Mouse (Mus musculus): Measurements from ENCODE around the gene Gm6096.

Gm6096 gene

DNA sequence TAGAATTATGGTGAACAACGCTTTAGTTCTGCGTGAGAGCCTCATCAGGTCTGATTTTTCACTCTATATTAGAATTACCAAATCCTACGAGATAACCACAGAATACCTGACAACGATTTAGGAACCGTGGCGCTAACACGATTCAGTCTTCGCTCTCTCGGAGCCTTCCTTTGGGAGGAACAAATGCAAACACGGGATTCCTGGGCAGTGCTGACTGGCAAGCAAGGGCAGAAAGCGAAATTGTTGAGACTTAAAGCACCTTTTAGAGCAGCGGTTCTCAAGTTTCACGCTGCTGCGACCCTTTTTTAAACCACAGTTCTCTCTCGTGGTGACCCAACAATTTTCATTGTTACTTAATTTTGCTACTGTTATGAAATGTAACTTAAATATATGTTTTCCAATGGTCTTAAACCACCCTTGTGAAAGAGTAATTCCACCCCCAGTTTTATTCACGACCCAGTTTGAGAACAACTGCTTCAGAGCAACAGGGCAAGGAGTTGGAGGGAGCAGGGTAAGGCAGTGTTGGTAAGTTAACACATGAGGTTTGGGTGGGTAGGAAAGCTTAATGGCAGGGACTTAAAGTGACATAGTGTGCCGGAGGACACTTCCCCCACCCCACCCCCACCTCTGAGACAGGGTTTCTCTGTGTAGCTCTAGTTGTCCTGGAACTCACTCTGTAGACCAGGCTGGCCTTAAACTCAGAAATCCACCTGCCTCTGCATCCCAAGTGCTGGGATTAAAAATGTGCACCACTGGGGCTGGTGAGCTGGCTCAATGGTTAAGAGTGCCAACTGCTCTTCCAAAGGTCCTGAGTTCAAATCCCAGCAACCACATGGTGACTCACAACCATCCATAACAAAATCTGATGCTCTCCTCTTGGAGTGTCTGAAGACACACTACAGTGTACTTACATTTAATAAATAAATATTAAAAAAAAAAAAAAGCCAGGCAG is 16.0 kb upstream of the Gm6096 start:
- DNase-seq (ENCODE audit: low spot score) = no peak

DNA sequence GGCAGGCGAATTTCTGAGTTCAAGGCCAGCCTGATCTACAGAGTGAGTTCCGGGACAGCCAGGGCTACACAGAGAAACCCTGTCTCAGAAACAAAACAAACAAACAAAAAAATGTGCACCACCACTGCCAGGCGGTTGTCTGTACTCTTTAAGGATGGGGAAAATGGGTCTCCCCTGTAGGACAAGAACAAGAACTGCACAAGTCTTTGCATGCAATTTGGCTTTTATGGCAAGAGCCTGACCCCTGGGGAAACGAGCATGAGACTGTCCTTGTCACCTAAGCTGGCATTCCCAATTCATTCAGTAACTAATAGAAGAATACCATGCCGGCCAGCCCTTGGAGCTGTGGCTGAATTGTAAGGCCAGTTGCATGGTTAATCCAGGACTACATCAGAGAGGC is 15.2 kb upstream of the Gm6096 start:
- no peak for DNase-seq (ENCODE audit: low spot score)

DNA sequence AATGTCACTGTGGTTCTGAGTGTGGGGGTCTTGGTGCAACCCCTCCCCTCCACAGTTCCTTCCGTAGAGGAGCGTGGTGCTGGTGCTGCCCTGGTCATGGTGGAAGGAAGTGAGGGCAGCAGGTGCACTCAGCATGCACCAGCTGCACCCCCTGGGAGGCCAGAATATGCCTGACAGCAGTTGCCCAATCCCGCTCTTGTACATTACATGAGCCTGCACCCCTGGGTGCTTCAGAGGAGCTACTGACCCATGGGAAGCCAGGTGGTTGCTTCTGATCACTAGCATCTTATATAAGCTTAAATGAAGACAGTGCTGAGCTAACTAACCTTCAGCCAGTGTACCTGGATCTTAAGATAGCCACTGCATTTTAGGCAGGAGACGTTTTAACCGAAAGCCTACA is 12.8 kb upstream of the Gm6096 start:
- no peak for DNase-seq (ENCODE audit: low spot score)

DNA sequence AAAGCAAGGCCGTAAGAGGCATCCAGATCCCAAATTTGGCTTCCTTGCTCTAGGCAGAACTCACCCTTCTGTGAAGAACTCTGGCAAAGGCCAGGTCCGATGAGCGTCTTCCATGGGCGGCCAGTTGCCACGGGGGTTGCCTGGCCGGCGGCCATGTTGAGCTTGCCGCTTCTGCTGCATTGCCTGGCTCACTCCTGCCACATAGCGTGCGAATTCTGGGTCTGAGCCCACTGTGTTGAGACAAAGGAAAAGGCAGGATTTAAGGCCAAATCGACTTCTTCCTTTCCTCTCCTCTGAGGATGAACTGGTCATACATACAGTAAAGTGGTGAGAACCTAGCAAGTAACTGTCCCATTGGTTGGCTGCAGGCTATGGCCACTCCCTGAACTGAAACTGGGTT is 8.7 kb upstream of the Gm6096 start:
- peak; percentile 56 for DNase-seq (ENCODE audit: low spot score)

DNA sequence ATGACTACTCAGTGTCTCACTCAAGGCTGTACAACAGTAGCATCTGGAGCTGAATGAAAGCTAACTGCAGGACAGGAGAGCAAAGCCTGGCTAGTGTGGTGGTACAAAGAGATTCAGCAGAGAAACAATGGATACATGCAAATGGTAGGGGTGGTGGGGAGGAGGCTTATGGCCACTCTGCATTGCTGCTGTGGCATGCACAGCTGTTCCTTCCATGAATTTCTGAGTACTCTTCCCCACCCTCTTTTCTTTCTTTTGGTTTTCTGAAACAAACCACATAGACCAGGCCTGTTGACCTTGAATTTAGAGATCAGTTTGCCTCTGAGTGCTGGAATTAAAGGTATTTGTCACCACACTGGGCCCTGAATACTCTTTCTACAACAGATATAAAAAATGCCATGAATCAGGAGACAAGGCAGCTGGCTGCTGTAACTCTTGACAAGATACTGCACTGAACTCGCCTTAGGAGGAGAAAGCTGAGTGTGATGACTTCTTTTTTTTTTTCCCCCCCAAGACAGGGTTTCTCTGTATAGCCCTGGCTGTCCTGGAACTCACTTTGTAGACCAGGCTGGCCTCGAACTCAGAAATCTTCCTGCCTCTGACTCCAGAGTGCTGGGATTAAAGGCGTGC is 3.9 kb upstream of the Gm6096 start:
- DNase-seq (ENCODE audit: low spot score) = no peak

DNA sequence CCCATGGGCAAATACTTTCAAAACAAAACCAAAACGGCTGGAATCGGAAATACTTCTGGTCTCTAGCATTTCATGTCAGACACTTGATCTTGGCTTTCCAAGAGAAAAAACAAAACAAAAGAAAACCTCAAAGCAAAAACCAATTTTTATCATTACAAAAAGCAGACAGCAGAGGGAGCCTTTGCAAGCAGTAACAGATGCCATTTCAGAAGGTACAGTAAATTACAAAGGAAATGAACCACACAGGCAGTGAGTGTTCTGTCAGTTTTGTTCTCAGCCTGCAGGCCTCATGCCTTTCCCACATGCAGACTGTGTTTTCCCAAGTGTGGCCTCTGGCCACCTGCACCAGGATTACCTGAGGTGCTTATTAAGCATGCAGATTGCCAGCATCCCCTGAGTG is 1.2 kb downstream of the Gm6096 start:
- no peak for DNase-seq (ENCODE audit: low spot score)

DNA sequence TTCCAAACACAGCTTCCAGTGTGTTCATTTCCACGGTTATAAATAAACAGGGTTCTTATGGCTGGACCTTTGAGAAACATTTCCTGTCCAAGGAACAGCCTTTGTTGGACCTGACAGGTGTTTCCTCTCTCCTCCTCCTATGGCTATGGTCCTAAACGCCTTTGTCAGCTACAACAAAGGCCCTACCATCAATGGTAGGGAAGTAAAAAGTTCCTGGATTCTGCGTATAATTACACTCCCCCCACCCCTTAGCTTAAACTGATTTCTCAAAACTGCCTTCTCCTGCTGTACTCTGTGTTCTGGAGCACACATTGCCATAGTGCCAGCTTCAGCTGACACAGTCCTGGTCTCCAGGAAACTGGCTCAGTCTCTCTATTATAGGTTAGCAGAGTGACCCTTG is 4.3 kb downstream of the Gm6096 start:
- no peak for DNase-seq (ENCODE audit: low spot score)

DNA sequence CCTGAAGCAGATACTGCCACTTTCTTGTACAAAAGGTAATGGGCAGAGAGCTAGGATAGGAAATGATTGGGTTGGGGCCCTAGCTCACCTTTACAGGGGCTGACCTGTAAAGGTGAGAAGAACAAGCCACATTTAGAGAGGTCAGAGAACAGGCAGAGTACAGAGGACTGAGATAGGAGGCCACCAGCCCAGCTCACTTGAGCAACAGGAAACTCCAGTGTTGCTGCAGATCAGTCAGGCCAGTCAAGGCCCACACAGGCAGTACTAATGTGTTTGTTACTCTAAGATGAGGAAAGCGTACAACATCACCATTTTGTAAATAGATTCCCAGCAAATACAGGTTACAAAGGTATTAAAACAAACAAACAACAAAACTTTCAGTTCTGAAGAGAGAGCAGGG is 5.1 kb downstream of the Gm6096 start:
- DNase-seq (ENCODE audit: low spot score) = no peak

DNA sequence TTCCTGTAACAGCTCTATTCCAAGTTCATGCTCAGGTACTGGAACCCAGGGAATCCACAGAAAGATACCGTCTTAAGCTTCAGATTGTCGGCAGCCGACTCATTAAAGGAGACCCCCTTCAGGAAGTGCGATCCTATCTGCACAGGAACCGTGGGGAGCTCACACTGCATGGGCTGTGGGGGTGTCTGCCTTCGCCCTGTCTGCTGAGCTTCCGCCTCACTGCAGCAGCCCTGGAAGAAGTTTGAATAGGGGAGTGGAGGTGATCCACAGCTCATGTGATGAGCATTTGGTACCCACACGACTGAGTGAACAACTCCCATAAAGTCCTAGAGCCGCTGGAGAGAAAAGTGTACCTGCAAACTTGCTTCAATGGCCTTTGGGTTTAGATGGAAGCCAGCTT is 6.4 kb downstream of the Gm6096 start:
- no peak for DNase-seq (ENCODE audit: low spot score)

DNA sequence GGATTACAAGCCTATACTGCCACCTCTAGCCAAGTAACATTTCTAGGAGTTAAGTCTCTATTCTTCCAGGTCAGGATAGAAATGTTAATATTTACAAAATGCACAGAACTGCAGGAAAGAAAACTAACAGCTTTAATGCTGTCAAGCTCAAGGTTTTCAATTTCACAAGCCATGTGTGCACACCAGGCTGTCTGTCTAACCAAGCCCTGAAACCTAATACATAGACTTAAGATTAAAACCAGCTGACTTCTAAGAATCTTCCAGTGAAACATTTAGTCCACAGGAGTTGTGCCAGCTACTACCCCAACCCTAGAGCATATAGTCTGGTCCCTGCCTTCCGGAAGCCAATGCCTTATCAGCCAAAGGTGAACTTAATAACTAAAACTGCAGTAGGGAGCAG is 7.6 kb downstream of the Gm6096 start:
- no peak for DNase-seq (ENCODE audit: low spot score)

DNA sequence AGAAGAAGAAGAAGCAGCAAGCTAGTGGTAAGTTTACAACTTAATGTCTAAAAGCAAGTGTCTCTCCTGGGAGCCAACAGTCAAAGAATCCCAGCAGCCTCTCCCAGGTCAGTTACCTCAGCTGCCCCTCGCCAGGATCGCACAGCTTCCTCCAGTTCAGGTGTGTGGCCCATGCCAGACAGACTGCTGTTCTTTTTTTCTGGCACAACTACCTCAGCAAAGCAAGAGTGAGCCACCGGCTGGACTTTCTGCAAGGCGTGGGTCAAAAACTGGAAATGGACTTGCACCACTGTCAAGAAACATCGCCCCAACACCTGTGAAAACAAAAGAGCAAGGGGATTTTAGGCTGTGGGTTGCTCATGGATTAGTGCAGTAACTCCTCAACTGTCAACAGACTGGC is 12.6 kb downstream of the Gm6096 start:
- DNase-seq (ENCODE audit: low spot score) = no peak

DNA sequence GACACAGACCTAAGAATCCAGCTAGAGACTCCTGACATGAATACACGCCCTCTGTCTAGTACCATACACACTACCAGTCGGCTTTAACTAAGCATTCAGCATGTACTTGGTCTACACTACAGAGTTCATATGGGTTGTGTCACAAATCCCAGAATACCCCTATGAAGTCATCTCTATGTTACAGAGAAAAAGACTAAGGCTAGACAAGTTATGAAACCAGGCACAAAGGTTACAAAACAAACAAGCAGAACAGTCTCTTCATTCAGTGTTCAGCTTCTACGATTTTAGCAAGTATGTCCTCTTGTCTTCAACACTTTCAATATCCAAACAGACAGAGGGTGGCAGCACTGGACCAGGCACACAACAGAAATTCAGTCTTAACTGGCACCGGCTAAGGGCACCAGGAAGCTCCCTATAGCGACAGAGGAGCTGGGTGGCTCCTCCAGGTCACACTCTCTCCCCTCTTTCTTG is 15.1 kb downstream of the Gm6096 start:
- peak; percentile 90 for DNase-seq (ENCODE audit: low spot score)

DNA sequence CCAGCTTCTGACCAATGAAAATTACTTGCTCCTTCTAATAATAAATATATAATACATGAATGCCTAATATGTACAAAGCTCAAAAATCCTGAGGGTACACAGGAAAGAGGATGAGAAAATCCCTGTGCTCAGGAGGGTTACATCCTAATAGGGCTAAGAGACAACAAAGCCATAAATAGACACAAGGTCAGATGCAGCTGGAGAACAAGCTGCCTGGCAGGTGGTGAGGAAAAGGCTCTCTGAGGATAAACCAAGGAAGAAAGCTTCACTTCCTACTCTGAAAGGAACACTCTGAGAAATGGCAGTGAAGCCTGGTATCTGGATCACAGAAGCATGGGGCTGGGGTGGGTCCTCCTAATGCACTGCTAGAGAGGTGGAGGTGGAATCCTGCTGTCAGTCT is 15.6 kb downstream of the Gm6096 start:
- DNase-seq (ENCODE audit: low spot score) = no peak

DNA sequence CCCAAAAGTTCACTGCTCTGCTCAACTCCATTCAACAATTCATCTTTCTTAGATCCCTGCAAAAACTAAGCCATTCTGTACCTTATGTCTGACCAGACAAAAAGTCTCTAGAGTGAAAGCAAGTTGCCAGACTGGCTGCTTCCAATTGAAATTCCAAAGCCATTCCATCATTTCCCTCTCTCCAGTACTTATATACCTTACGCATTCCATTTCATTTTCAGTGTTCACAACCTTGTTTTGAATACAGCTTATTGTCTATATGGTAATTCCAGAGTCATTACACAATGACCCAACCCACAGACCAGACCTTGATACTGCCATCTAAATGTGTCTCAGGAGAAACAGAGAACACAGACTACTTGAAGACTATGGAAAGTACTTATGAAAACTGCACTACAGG is 17.6 kb downstream of the Gm6096 start:
- DNase-seq (ENCODE audit: low spot score) = no peak

DNA sequence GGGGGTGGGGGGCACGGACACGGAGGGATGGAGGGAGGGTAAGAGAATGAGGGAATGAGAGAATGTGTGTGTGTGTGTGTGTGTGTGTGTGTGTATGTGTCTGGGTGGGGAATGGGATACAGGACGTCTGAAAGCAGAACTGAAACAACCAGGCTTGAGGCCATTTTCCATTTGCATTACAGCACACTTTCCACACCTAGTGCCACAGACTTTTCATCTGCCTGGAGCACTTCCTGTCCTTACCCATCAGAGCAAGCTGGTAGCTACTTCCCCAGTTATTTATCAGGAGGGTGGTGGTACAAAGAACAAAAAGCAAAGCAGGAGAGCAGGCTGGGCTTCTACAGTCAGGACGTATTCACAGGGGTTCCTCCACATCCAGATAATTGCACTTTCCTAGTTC is 21.6 kb downstream of the Gm6096 start:
- DNase-seq (ENCODE audit: low spot score) = no peak

DNA sequence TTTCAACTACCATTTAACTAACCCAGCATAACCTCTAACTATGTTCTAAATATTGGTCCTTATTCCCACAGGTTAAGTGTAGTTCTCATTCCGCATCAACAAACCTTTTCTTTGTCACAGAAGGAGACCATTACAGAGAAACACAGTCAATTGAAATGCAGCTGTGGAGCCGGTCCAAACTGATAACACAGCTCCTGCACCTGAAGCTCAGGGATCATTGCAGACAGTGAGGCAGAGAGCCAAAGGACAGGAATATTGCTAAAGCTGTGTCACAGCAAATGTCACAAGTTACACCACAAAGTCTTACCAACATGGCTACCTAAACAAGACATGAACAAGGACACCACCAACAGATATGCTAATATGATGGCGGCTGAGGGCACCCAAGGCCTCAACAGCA is 25.2 kb downstream of the Gm6096 start:
- DNase-seq (ENCODE audit: low spot score) = no peak

DNA sequence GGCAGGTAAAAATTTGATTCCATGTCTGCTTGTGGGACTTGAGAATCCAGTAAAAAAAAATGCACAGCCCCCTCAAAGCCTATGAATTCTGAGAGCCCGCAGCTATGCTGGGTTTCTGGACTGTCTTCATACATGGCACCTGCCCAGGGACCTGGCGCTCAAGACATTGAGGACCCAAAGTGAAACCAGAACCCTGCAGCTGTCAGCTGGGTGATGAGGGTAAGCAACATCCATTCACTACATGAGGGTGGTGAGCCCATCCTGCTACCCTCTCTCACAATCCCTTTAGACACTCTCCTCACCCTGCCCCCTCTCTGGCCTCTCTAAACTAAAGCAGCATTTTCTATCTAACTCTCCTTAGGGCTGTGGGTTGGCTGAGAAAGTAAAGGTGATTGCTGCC is 26.8 kb downstream of the Gm6096 start:
- DNase-seq (ENCODE audit: low spot score) = no peak

DNA sequence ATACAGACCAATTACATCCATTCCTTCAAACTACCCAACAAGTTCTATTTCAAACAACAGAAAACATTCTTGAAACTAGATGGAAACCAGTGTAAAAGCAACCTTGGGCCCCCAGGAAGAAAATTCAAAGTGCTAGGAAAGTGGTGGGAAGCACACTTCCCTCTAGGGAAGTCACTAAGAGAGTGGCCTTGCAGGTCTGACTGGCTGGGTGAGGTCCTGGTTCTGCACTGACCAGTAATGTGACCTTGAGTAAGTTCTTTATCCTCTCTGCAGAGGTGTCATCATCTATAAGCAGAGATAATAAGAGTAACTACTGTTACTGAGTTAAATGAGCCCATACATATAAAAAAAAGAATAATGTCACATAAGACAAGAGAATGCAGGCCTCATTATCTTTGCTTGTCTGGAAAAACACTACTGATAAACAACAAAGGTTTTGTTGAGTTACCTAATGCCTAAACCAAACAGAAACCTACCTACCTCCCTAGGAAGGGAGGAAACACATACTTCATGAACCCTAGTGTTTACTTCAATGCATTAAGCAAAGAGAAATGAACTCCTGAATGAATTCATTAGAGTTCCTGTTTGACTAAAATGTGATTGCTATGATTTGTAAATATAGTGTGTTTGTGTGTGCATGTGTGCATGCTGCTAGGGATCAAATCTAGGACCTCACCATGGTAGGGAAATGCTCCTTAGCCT is 39.8 kb downstream of the Gm6096 start:
- no peak for DNase-seq (ENCODE audit: low spot score)

DNA sequence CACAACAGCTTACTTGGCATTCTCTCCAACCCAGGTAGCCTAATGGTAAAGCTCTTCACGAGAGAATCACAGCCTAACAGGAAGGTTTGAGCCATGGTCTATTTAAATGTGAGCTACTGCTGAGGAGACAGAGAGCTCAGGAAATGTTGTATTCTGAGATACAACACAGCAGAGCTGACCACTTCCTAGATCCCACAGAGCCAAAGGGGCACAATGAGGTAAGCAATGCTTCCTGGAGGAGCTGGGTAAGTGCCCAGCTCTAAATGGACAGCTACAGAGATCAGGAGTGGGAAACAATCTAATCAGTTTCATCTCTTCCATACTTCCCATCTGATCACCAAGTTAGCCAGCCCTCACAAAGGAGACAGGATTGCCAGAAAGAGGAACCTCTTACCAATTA is 40.4 kb downstream of the Gm6096 start:
- DNase-seq (ENCODE audit: low spot score) = no peak

DNA sequence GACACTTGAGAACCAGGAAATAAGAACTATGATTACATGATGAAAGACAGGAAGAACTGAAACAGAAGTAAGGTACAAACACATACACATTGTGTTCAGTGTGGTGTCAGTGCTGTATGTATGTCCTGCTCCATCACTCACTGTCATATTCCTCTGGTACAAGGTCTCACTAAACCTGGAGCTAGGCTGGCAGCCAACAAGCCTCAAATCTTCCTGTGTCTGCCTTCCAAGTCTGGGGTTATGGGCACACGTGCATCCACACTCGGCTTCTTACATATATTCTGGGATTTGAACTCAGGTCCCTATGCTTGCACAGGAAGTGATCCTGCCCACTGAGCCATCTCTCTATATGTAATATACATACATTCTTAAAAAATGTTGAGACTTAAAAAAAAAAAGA is 41.8 kb downstream of the Gm6096 start:
- no peak for DNase-seq (ENCODE audit: low spot score)

DNA sequence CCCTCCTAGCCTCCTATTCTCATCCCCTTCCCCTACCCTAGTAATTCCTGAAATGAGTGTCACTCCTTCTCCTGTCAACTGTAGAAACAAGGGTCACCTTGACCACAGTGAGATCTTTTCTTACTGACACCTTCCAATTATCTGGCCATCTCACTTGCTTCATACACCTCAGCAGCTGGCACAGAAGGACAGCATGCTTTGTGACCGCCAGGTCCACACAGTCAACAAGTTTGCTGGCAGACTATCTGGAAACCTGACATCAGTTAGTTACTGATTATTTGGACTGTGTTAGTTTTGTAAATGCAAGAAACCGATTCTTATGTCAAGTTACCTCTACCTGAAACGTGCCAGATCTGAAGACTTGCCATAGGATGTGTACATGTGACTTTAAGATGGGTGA is 45.3 kb downstream of the Gm6096 start:
- no peak for DNase-seq (ENCODE audit: low spot score)

DNA sequence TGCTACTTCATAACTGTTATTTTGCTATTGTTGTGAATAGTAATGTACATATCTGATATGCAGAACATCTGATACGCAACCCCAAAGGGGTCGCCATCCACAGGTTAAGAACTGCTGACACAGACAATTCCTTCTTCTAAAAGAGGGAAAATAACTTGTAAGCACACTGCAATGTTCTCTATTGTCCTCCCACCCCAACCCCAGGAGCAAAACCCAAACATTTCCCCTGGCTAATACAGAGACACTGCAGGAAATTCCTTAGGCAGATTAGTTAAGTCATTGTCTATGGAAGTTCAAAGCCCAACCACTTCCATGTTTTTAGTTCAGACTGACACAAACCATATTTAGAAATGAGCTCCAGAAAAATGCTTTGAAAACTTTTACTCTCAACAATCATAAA is 48.0 kb downstream of the Gm6096 start:
- no peak for DNase-seq (ENCODE audit: low spot score)
